Mouse (Mus musculus): ENCODE results near the gene Ankrd31. TPM values are rescaled to one million over a fixed set of nuclear protein-coding genes. Genes with fewer than 3 reads are reported as not detected.
"Not testable (repeated sequence)": the region's sequence is repeated elsewhere in the genome, so short reads cannot be mapped to it uniquely, and the experiment has no call there.

Ankrd31 gene
- polyA plus RNA-seq, 1 experiment from 2014 or later = 0.09 TPM

GRCm38 (mm10) chr13:96730116-96730515 lies 18.0 kb upstream of the Ankrd31 start:
- Histone ChIP-seq H3K27ac (ENCODE audit: low read length) (no peak overlapping the region), H3K36me3 (ENCODE audit: control insufficient read depth, insufficient read depth, low read length) (no peaks in the 10 kb centered on the region), H3K4me2 (ENCODE audit: low read length) (no peak overlapping the region), H3K4me1 (ENCODE audit: control insufficient read depth, insufficient read depth, low read length) (no peaks in the 10 kb centered on the region), H3K9me3 (replicated peaks; ENCODE audit: control insufficient read depth, low read length, poor library complexity, severe bottlenecking) (no peaks in the 10 kb centered on the region), H3K27me3 (ENCODE audit: control insufficient read depth, insufficient read depth, low read depth, low read length) (no peaks in the 10 kb centered on the region), H3K9ac (ENCODE audit: low read depth, low read length) (no peak overlapping the region), H3K4me3 (ENCODE audit: low read depth, low read length) (no peak overlapping the region)
- no peak for ATAC-seq
- 86% methylated on average over 1 of the region's 1 CpGs for WGBS

- no peaks in the 10 kb centered on the region for H3K36me3 ChIP-seq (ENCODE audit: control insufficient read depth, insufficient read depth, low read length)
- H3K27me3 ChIP-seq (ENCODE audit: control insufficient read depth, insufficient read depth, low read depth, low read length) = no peaks in the 10 kb centered on the region
- no peak overlapping the region for H3K4me2 ChIP-seq (ENCODE audit: low read length)
- no peak overlapping the region for H3K9ac ChIP-seq (ENCODE audit: low read depth, low read length)
- no peak overlapping the region for H3K27ac ChIP-seq (ENCODE audit: low read length)
- H3K4me3 ChIP-seq (ENCODE audit: low read depth, low read length) = no peak overlapping the region
- no peaks in the 10 kb centered on the region for H3K4me1 ChIP-seq (ENCODE audit: control insufficient read depth, insufficient read depth, low read length)
- WGBS = 47% methylated on average over 1 of the region's 1 CpGs
- no peaks in the 10 kb centered on the region for H3K9me3 ChIP-seq (replicated peaks; ENCODE audit: control insufficient read depth, low read length, poor library complexity, severe bottlenecking)
- ATAC-seq = no peak
Measured at GRCm38 (mm10) chr13:96735175-96735574, 12.9 kb upstream of the Ankrd31 start.

GRCm38 (mm10) chr13:96740159-96740558 lies 7.9 kb upstream of the Ankrd31 start:
- H3K9me3 ChIP-seq (replicated peaks; ENCODE audit: control insufficient read depth, low read length, poor library complexity, severe bottlenecking) = no peaks in the 10 kb centered on the region
- no peak overlapping the region for H3K4me3 ChIP-seq (ENCODE audit: low read depth, low read length)
- H3K27ac ChIP-seq (ENCODE audit: low read length) = no peak overlapping the region
- WGBS = 80% methylated on average over 2 of the region's 2 CpGs
- no peak for ATAC-seq
- H3K9ac ChIP-seq (ENCODE audit: low read depth, low read length) = no peak overlapping the region
- H3K4me2 ChIP-seq (ENCODE audit: low read length) = no peak overlapping the region
- no peaks in the 10 kb centered on the region for H3K4me1 ChIP-seq (ENCODE audit: control insufficient read depth, insufficient read depth, low read length)
- H3K27me3 ChIP-seq (ENCODE audit: control insufficient read depth, insufficient read depth, low read depth, low read length) = no peaks in the 10 kb centered on the region
- no peaks in the 10 kb centered on the region for H3K36me3 ChIP-seq (ENCODE audit: control insufficient read depth, insufficient read depth, low read length)

- ATAC-seq = no peak
- Histone ChIP-seq H3K4me3 (ENCODE audit: low read depth, low read length) (no peak overlapping the region), H3K9me3 (replicated peaks; ENCODE audit: control insufficient read depth, low read length, poor library complexity, severe bottlenecking) (no peaks in the 10 kb centered on the region), H3K9ac (ENCODE audit: low read depth, low read length) (no peak overlapping the region), H3K27me3 (ENCODE audit: control insufficient read depth, insufficient read depth, low read depth, low read length) (no peaks in the 10 kb centered on the region), H3K4me2 (ENCODE audit: low read length) (no peak overlapping the region), H3K27ac (ENCODE audit: low read length) (no peak overlapping the region), H3K4me1 (ENCODE audit: control insufficient read depth, insufficient read depth, low read length) (no peaks in the 10 kb centered on the region), H3K36me3 (ENCODE audit: control insufficient read depth, insufficient read depth, low read length) (no peaks in the 10 kb centered on the region)
- WGBS = 79% methylated on average over 2 of the region's 2 CpGs
Measured at GRCm38 (mm10) chr13:96742871-96743270, 5.2 kb upstream of the Ankrd31 start.

- 54% methylated on average over 6 of the region's 6 CpGs for WGBS
- Histone ChIP-seq H3K27me3 (ENCODE audit: control insufficient read depth, insufficient read depth, low read depth, low read length) (no peaks in the 10 kb centered on the region), H3K9ac (ENCODE audit: low read depth, low read length) (no peak overlapping the region), H3K9me3 (replicated peaks; ENCODE audit: control insufficient read depth, low read length, poor library complexity, severe bottlenecking) (peaks cover 5% of the 10 kb centered on the region; the same call in 1 of the 2 replicates), H3K36me3 (ENCODE audit: control insufficient read depth, insufficient read depth, low read length) (no peaks in the 10 kb centered on the region), H3K4me3 (ENCODE audit: low read depth, low read length) (no peak overlapping the region), H3K4me2 (ENCODE audit: low read length) (no peak overlapping the region), H3K4me1 (ENCODE audit: control insufficient read depth, insufficient read depth, low read length) (no peaks in the 10 kb centered on the region), H3K27ac (ENCODE audit: low read length) (no peak overlapping the region)
- ATAC-seq = no peak
Measured at GRCm38 (mm10) chr13:96746055-96746454, 2.0 kb upstream of the Ankrd31 start.

- no peaks in the 10 kb centered on the region for H3K4me1 ChIP-seq (ENCODE audit: control insufficient read depth, insufficient read depth, low read length)
- H3K36me3 ChIP-seq (ENCODE audit: control insufficient read depth, insufficient read depth, low read length) = no peaks in the 10 kb centered on the region
- no peak overlapping the region for H3K9ac ChIP-seq (ENCODE audit: low read depth, low read length)
- WGBS = 86% methylated on average over 6 of the region's 6 CpGs
- peaks cover 5% of the 10 kb centered on the region; the same call in 1 of the 2 replicates for H3K9me3 ChIP-seq (replicated peaks; ENCODE audit: control insufficient read depth, low read length, poor library complexity, severe bottlenecking)
- H3K27ac ChIP-seq (ENCODE audit: low read length) = no peak overlapping the region
- no peak for ATAC-seq
- no peak overlapping the region for H3K4me2 ChIP-seq (ENCODE audit: low read length)
- no peak overlapping the region for H3K4me3 ChIP-seq (ENCODE audit: low read depth, low read length)
- no peaks in the 10 kb centered on the region for H3K27me3 ChIP-seq (ENCODE audit: control insufficient read depth, insufficient read depth, low read depth, low read length)
Measured at GRCm38 (mm10) chr13:96749859-96750258, 1.8 kb downstream of the Ankrd31 start.

- ATAC-seq = no peak
- no peaks in the 10 kb centered on the region for H3K4me1 ChIP-seq (ENCODE audit: control insufficient read depth, insufficient read depth, low read length)
- WGBS = 95% methylated on average over 2 of the region's 2 CpGs
- H3K27ac ChIP-seq (ENCODE audit: low read length) = no peak overlapping the region
- H3K9me3 ChIP-seq (replicated peaks; ENCODE audit: control insufficient read depth, low read length, poor library complexity, severe bottlenecking) = no peaks in the 10 kb centered on the region
- H3K4me2 ChIP-seq (ENCODE audit: low read length) = no peak overlapping the region
- no peaks in the 10 kb centered on the region for H3K36me3 ChIP-seq (ENCODE audit: control insufficient read depth, insufficient read depth, low read length)
- no peak overlapping the region for H3K4me3 ChIP-seq (ENCODE audit: low read depth, low read length)
- no peak overlapping the region for H3K9ac ChIP-seq (ENCODE audit: low read depth, low read length)
- H3K27me3 ChIP-seq (ENCODE audit: control insufficient read depth, insufficient read depth, low read depth, low read length) = no peaks in the 10 kb centered on the region
Measured at GRCm38 (mm10) chr13:96760848-96761247, 12.8 kb downstream of the Ankrd31 start.

- not testable (repeated sequence) for H3K4me3 ChIP-seq (ENCODE audit: low read depth, low read length); H3K9ac ChIP-seq (ENCODE audit: low read depth, low read length); H3K36me3 ChIP-seq (ENCODE audit: control insufficient read depth, insufficient read depth, low read length); H3K4me1 ChIP-seq (ENCODE audit: control insufficient read depth, insufficient read depth, low read length); H3K9me3 ChIP-seq (replicated peaks; ENCODE audit: control insufficient read depth, low read length, poor library complexity, severe bottlenecking); H3K27ac ChIP-seq (ENCODE audit: low read length); ATAC-seq; H3K4me2 ChIP-seq (ENCODE audit: low read length); H3K27me3 ChIP-seq (ENCODE audit: control insufficient read depth, insufficient read depth, low read depth, low read length)
- 94% methylated on average over 5 of the region's 5 CpGs for WGBS
Measured at GRCm38 (mm10) chr13:96786071-96786470, 38.0 kb downstream of the Ankrd31 start.

GRCm38 (mm10) chr13:96793451-96793850 lies 45.4 kb downstream of the Ankrd31 start:
- H3K9me3 ChIP-seq (replicated peaks; ENCODE audit: control insufficient read depth, low read length, poor library complexity, severe bottlenecking) = no peaks in the 10 kb centered on the region
- H3K4me3 ChIP-seq (ENCODE audit: low read depth, low read length) = no peak overlapping the region
- WGBS = 84% methylated on average over 2 of the region's 2 CpGs
- no peaks in the 10 kb centered on the region for H3K36me3 ChIP-seq (ENCODE audit: control insufficient read depth, insufficient read depth, low read length)
- ATAC-seq = no peak
- no peak overlapping the region for H3K27ac ChIP-seq (ENCODE audit: low read length)
- H3K4me1 ChIP-seq (ENCODE audit: control insufficient read depth, insufficient read depth, low read length) = no peaks in the 10 kb centered on the region
- H3K27me3 ChIP-seq (ENCODE audit: control insufficient read depth, insufficient read depth, low read depth, low read length) = no peaks in the 10 kb centered on the region
- no peak overlapping the region for H3K9ac ChIP-seq (ENCODE audit: low read depth, low read length)
- no peak overlapping the region for H3K4me2 ChIP-seq (ENCODE audit: low read length)

GRCm38 (mm10) chr13:96795301-96795700 lies 47.2 kb downstream of the Ankrd31 start:
- H3K36me3 ChIP-seq (ENCODE audit: control insufficient read depth, insufficient read depth, low read length) = no peaks in the 10 kb centered on the region
- no peaks in the 10 kb centered on the region for H3K27me3 ChIP-seq (ENCODE audit: control insufficient read depth, insufficient read depth, low read depth, low read length)
- WGBS = 87% methylated on average over 3 of the region's 3 CpGs
- H3K9ac ChIP-seq (ENCODE audit: low read depth, low read length) = no peak overlapping the region
- no peak overlapping the region for H3K4me3 ChIP-seq (ENCODE audit: low read depth, low read length)
- H3K27ac ChIP-seq (ENCODE audit: low read length) = no peak overlapping the region
- ATAC-seq = no peak
- no peaks in the 10 kb centered on the region for H3K4me1 ChIP-seq (ENCODE audit: control insufficient read depth, insufficient read depth, low read length)
- no peaks in the 10 kb centered on the region for H3K9me3 ChIP-seq (replicated peaks; ENCODE audit: control insufficient read depth, low read length, poor library complexity, severe bottlenecking)
- H3K4me2 ChIP-seq (ENCODE audit: low read length) = no peak overlapping the region

Data from midbrain, embryonic 16.5 days (tissue).